Mouse (Mus musculus) ES-Bruce4 (cell line): ENCODE measurements around the gene Rplp0.

Experiments used
- CTCF ChIP-seq: IDR thresholded peaks from one replicate; pipeline ENCODE4 v1.8.1; 2011; ENCODE audit warnings: low read depth, low read length
- EP300 ChIP-seq: IDR thresholded peaks from 2 replicates; pipeline ENCODE4 v1.6.1; 2011; ENCODE audit warnings: low read depth, low read length; ENCODE audit not compliant: insufficient read depth
- POLR2A ChIP-seq: IDR thresholded peaks from one replicate; pipeline ENCODE4 v1.8.1; 2011; ENCODE audit warnings: low read length; ENCODE audit not compliant: insufficient read depth

GRCm38 (mm10) chr5:115514346-115514745 is 44.9 kb upstream of the Rplp0 start:
- TF ChIP-seq POLR2A: no peak
- no peak for TF ChIP-seq CTCF
- TF ChIP-seq EP300: no peak
